Mouse (Mus musculus) heart, embryonic 12.5 days (tissue): Measurements from ENCODE around the gene Heatr9. TPM values are rescaled to one million over a fixed set of nuclear protein-coding genes. Genes with fewer than 3 reads are reported as not detected.
A peak's percentile ranks its signal among the peaks of the same experiment; 100 is the strongest.

Source experiments
- ATAC-seq: fragments of 200-750 bp; cut with Nextera tagmentation; 2 replicates; pipeline ENCODE4 v1.8.0; 2017; ENCODE audit warnings: moderate TSS enrichment, moderate library complexity; ENCODE audit not compliant: insufficient number of reproducible peaks, low FRiP score
- H3K27ac ChIP-seq: fragments of 300-500 bp; sonication (generic); 2 replicates; pipeline ENCODE4 v1.5.1; 2016; ENCODE audit warnings: mild to moderate bottlenecking, moderate library complexity; ENCODE audit not compliant: poor library complexity, severe bottlenecking
- H3K27me3 ChIP-seq: fragments of 300-500 bp; sonication (generic); replicated peaks from 2 replicates; pipeline ENCODE4 v1.6.1; 2016; ENCODE audit warnings: mild to moderate bottlenecking, moderate library complexity
- H3K36me3 ChIP-seq: fragments of 300-500 bp; sonication (generic); 2 replicates; pipeline ENCODE4 v1.6.1; 2016; ENCODE audit warnings: mild to moderate bottlenecking, moderate library complexity
- H3K4me1 ChIP-seq: fragments of 300-500 bp; sonication (generic); replicated peaks from 2 replicates; pipeline ENCODE4 v1.6.1; 2016; ENCODE audit warnings: mild to moderate bottlenecking
- H3K4me2 ChIP-seq: fragments of 300-500 bp; sonication (generic); 2 replicates; pipeline ENCODE4 v1.6.1; 2016; ENCODE audit warnings: mild to moderate bottlenecking, moderate library complexity
- H3K4me3 ChIP-seq: fragments of 300-500 bp; sonication (generic); 2 replicates; pipeline ENCODE4 v1.5.1; 2016; ENCODE audit warnings: mild to moderate bottlenecking
- H3K9ac ChIP-seq: fragments of 300-500 bp; sonication (generic); 2 replicates; pipeline ENCODE4 v1.6.1; 2016; ENCODE audit warnings: mild to moderate bottlenecking, moderate library complexity
- H3K9me3 ChIP-seq: fragments of 300-500 bp; sonication (generic); replicated peaks from 2 replicates; pipeline ENCODE4 v1.6.1; 2016; ENCODE audit warnings: mild to moderate bottlenecking, moderate library complexity
- WGBS: fragments of 180-500 bp; shearing (Covaris S2); methylation state at CpG from one replicate; pipeline ENCODE4 v1.1.7; 2016; 5-methylcytosine and 5-hydroxymethylcytosine counted together
- polyA plus RNA-seq: library from polyadenylated mRNA; unstranded; fragments of >200 nt; fragmentation: Nextera tagmentation; extraction: Ambion mirVana; gene quantifications from 2 replicates; pipeline ENCODE4 v1.2.1, GENCODE M21; 2016

Heatr9 gene
- polyA plus RNA-seq, 1 experiment from 2014 or later, result not detected

DNA sequence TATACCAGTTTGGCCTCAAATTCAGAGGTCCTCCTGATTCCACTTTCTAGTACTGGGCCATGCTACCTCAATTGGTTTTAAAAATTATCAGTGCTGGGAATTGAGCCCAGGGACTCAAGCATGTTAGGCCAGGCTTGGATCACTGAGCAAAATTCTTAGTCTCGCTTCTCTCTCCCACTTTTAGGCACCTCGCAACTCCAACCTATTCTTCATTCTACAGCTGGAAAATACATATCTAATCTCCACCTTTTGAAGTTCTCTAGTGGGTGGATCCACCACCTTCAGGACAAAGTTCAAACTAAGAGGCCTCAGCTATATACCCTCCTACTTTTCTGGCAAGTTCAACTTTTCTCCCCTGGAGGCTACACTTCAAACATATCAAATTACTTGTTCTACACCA, 50.2 kb downstream of the Heatr9 start:
- Histone ChIP-seq H3K4me1 (peaks cover 35% of the 10 kb centered on the region), H3K4me2 (peak overlapping the region; percentile 92), H3K27ac (no peak overlapping the region), H3K4me3 (no peak overlapping the region), H3K9me3 (no peaks in the 10 kb centered on the region; the same call in 1 of the 2 replicates), H3K9ac (no peak overlapping the region), H3K27me3 (no peaks in the 10 kb centered on the region), H3K36me3 (peaks cover 9% of the 10 kb centered on the region; the same call in 1 of the 2 replicates)
- WGBS, result 81% methylated on average over 2 of the region's 2 CpGs
- ATAC-seq, result no peak

DNA sequence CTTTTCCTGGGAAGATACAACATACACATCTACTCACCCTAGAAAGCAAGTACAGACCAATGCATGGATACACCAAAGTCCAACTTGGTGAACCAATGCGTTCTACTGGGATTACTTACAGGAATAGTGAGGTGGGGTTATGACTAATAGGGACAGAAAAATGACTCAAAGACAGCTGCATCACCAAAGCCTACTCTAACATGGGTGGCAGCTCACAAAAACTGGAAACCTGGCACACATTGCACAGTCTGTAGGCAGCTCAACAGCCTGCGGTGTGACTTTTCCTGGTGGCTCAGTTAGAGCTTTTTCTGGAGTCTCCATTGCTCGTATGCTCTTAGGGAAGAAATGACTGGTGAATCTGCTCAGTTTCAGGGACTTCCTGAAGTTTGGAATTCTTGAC, 53.2 kb downstream of the Heatr9 start:
- H3K27me3 ChIP-seq, result peaks cover 15% of the 10 kb centered on the region
- H3K4me3 ChIP-seq, result no peak overlapping the region
- WGBS, result 89% methylated on average over 3 of the region's 3 CpGs
- no peaks in the 10 kb centered on the region; the same call in 1 of the 2 replicates for H3K9me3 ChIP-seq
- no peak overlapping the region for H3K27ac ChIP-seq
- H3K36me3 ChIP-seq, result no peaks in the 10 kb centered on the region
- peaks cover 36% of the 10 kb centered on the region for H3K4me1 ChIP-seq
- no peak overlapping the region for H3K9ac ChIP-seq
- no peak for ATAC-seq
- H3K4me2 ChIP-seq, result no peak overlapping the region

DNA sequence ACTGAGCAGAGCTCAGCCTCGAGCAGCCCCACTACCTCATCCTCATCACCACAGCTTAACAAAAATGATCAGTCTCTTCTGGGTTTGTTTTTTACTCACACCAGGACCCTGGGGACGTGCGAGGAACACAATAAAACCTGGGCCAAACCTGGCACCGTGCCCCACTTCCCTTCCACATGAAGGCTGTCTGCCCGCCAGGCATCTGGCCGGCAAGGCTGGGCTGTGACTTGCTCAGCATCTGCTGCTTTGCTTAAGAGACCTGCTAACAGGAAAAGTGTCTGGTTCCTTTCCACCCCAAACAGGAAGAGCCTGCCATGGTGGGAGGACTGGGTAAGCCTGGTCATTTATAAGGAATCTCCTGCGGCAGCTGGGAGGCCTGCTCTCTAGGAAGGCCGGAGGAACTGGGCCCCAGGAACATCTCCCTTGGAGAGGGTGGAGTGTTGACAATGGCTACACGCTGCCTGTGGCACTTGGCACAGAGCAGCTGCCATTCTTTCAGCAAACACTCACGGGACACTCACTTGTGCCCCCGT, 54.8 kb downstream of the Heatr9 start:
- 14% methylated on average over 11 of the region's 11 CpGs for WGBS
- Histone ChIP-seq H3K9me3 (no peaks in the 10 kb centered on the region; the same call in 1 of the 2 replicates), H3K27me3 (peaks cover 19% of the 10 kb centered on the region), H3K36me3 (no peaks in the 10 kb centered on the region), H3K4me3 (no peak overlapping the region), H3K4me2 (peak overlapping the region; percentile 13), H3K27ac (peak overlapping the region; percentile 67), H3K4me1 (peaks cover 38% of the 10 kb centered on the region), H3K9ac (no peak overlapping the region)
- peak; percentile 63 for ATAC-seq

DNA sequence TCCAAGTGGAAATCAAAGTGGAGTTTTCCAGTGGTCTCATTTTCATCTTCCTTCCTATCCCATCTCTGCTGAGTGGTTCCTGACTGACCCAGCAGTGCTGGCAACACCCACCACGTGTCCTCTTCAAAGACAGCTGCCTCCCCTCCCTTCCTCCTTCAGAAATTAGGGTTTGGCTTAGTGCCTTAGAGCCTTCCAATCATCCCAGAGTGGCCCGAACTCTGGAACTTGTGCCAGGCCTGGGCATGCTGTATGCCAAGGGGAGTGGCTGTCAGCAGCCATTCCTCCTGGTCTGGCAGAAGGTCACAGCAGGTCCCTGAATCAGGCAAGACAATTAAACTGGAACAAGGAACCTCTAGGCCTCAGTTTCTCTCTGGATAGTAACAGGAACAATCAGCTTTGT, 56.0 kb downstream of the Heatr9 start:
- Histone ChIP-seq H3K36me3 (no peaks in the 10 kb centered on the region), H3K4me3 (no peak overlapping the region), H3K9ac (no peak overlapping the region), H3K4me2 (no peak overlapping the region), H3K27me3 (peaks cover 19% of the 10 kb centered on the region), H3K9me3 (no peaks in the 10 kb centered on the region; the same call in 1 of the 2 replicates), H3K27ac (no peak overlapping the region), H3K4me1 (peaks cover 43% of the 10 kb centered on the region)
- WGBS, result 28% methylated on average over 2 of the region's 2 CpGs
- no peak for ATAC-seq

DNA sequence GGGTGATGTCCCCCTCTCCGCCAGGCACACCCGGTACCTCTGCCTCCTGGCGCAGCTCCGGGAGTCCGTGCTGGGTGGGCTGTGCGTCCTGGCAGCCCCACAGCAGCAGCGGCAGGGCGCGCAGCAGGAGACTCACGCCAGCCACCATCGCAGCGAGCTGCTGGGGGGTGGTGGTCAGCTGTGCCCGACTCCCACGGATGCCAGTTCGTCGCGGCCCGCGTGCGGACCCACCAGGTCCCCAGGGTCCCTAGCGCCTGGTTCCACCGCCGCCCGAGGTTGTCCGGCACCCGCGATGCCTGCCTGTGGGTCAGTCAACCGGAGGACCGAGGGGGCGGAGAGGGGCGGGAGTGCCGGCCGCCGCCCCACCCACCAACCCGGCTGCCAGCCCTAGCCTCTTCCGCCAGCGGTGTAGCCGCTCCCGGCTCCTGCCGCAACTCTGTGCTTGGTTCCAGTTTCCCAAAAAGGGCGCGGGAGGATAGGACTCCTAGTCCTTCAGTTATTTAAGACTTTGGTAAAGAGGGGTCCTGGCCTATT, 59.2 kb downstream of the Heatr9 start, which contains the start of gene Mmp28:
TSS of gene Mmp28 (minus strand) at position 361 of the 534 bp plus-strand sequence.
- under 1% methylated on average over 42 of the region's 42 CpGs for WGBS
- Histone ChIP-seq H3K4me2 (peak within 1 kb of the TSS; percentile 93), H3K9ac (peak within 1 kb of the TSS; percentile 82), H3K27ac (no peak within 1 kb of the TSS), H3K4me3 (peak within 1 kb of the TSS; percentile 75), H3K9me3 (no peaks in the 10 kb centered on the region), H3K36me3 (no peaks in the 10 kb centered on the region), H3K4me1 (peaks cover 45% of the 10 kb centered on the region), H3K27me3 (peaks cover 22% of the 10 kb centered on the region)
- ATAC-seq, result peak; percentile 67

Other genes with a start within 250 kb of the Heatr9 start
- 3.0 and 3.4 TPM in 2 replicates for gene Slfn14, start 235.4 kb downstream of the Heatr9 start, polyA plus RNA-seq
- 53.8 and 58.7 TPM in 2 replicates for gene Ap2b1, start 223.2 kb downstream of the Heatr9 start, polyA plus RNA-seq
- 9.9 and 10.2 TPM in 2 replicates for gene Pex12, start 219.6 kb downstream of the Heatr9 start, polyA plus RNA-seq
- 13.4 and 13.6 TPM in 2 replicates for gene Rasl10b, start 113.0 kb downstream of the Heatr9 start, polyA plus RNA-seq
- gene Gas2l2, start 92.7 kb downstream of the Heatr9 start, polyA plus RNA-seq, result 0.32 TPM in 1 of 2 replicates, not detected in the other
- gene 1700020L24Rik, start 84.5 kb downstream of the Heatr9 start, polyA plus RNA-seq, result 1.4 and 1.6 TPM in 2 replicates
- 3.4 and 3.5 TPM in 2 replicates for gene Mmp28, start 59.1 kb downstream of the Heatr9 start, polyA plus RNA-seq
- gene Taf15, start 49.1 kb downstream of the Heatr9 start, polyA plus RNA-seq, result 12.1 and 12.9 TPM in 2 replicates
- gene Ccl5, start 8.3 kb upstream of the Heatr9 start, polyA plus RNA-seq, result 0.53 TPM in 1 of 2 replicates, not detected in the other
- gene Ccl9, start 56.5 kb upstream of the Heatr9 start, polyA plus RNA-seq, result 0.66 and 1.5 TPM in 2 replicates
- gene Ccl6, start 70.9 kb upstream of the Heatr9 start, polyA plus RNA-seq, result 0.86 and 1.5 TPM in 2 replicates
- gene Rpl9-ps1, start 123.4 kb upstream of the Heatr9 start, polyA plus RNA-seq, result not detected in 2 replicates
- gene Ccl3, start 127.2 kb upstream of the Heatr9 start, polyA plus RNA-seq, result 0.23 and 0.44 TPM in 2 replicates
- 0.37 and 0.51 TPM in 2 replicates for gene Ccl4, start 140.4 kb upstream of the Heatr9 start, polyA plus RNA-seq
- gene Wfdc17, start 181.8 kb upstream of the Heatr9 start, polyA plus RNA-seq, result 0.40 TPM in 1 of 2 replicates, not detected in the other
- gene Wfdc18, start 186.8 kb upstream of the Heatr9 start, polyA plus RNA-seq, result 1.9 and 2.0 TPM in 2 replicates
- gene Wfdc21, start 224.8 kb upstream of the Heatr9 start, polyA plus RNA-seq, result not detected in 2 replicates
- gene Heatr6, start 231.5 kb upstream of the Heatr9 start, polyA plus RNA-seq, result 13.4 and 15.0 TPM in 2 replicates